8 mouse cellular contexts compared by ENCODE assay signal in the genomic region with DNA sequence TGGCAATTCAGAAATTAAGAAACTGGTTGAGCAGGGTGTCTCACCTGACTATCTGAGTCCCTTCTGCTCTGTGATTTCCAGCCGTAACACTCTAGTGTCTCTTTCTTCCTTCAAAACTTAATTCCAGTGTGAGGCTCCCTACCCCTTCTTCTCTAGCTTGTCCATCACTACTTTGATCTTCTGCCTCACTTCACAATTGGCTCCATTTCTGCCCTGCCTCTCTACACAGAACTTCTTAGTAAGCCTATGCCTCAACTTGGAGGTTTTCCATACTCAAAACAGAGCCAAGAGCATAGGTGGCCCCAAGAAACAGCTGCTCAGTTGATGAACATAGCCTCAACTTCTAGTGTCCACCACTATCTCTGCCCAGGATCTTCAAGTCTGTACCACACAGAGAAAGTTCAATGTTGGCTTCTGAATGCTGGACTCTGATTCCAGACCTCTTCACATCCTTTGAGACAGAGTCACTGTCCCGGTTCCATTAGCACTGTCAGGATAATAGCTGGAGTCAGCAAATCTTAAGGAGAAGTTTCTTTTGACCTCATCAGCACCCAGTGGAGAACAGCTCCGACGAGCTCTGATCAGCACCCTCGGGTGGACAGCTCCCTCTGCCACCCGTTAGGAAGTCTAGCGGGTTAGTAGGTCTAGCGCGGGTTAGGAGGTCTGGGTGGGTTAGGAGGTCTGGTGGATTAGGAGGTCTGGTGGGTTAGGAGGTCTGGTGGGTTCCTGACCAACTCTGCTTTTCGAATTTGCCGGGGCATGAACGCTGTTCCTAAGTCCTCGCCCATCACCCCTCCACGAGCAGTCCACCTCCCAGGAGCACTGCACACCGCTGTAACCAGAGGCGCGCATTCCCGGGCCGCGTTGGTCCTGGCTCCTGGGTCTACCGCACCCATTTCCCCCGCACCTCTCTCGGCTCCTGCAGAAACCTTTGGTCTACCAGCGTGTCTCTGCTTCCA. TPM values are rescaled to one million over a fixed set of nuclear protein-coding genes. Genes with fewer than 3 reads are reported as not detected.
DNase-seq lines count a peak whose midpoint lies in the region; ATAC-seq and TF ChIP-seq lines count a peak whose summit lies in the region.

No protein-coding gene starts in this region.

- no peak overlapping the region for H3K9ac ChIP-seq in heart, embryonic 11.5 days (ENCODE audit: low read depth, low read length)
- no peak overlapping the region for H3K9ac ChIP-seq in lung, postnatal 0 days (replicated peaks; ENCODE audit: low read depth)

- intact Hi-C loops in gastrocnemius, adult 2 months (cut with DNase I) = no loop called here

- no peak for TF ChIP-seq CTCF in gastrocnemius, adult 2 months (IDR thresholded peaks at IDR 0.05)
- TF ChIP-seq CTCF in lung, postnatal 0 days (IDR thresholded peaks at IDR 0.05) = no peak

- peak overlapping the region; percentile 65 for H3K4me3 ChIP-seq in gastrocnemius, adult 2 months
- peak overlapping the region; percentile 56 for H3K4me3 ChIP-seq in heart, embryonic 11.5 days (ENCODE audit: low read depth, low read length)
- peak overlapping the region; percentile 25; the same call in 1 of the 2 replicates for H3K4me3 ChIP-seq in lung, postnatal 0 days (ENCODE audit: low read depth, low read length)

- H3K4me1 ChIP-seq in heart, embryonic 11.5 days (ENCODE audit: control insufficient read depth, insufficient read depth, low read length) = peaks cover 8% of the 10 kb centered on the region
- peaks cover 5% of the 10 kb centered on the region; the same call in 1 of the 2 replicates for H3K4me1 ChIP-seq in lung, postnatal 0 days (ENCODE audit: insufficient read depth, low read depth, low read length)

- H3K36me3 ChIP-seq in heart, embryonic 11.5 days (ENCODE audit: control insufficient read depth, insufficient read depth, low read length) = no peaks in the 10 kb centered on the region
- H3K36me3 ChIP-seq in lung, postnatal 0 days (ENCODE audit: insufficient read depth, low read length) = no peaks in the 10 kb centered on the region

- ATAC-seq in heart, embryonic 11.5 days (replicated peaks; ENCODE audit: insufficient number of reproducible peaks, low FRiP score, low TSS enrichment) = 0 out of 2 replicates have a peak, but pooled peaks have one; percentile 9
- peak; percentile 65 for ATAC-seq in lung, postnatal 0 days

- H3K27ac ChIP-seq in gastrocnemius, adult 2 months = no peak overlapping the region
- H3K27ac ChIP-seq in heart, embryonic 11.5 days (ENCODE audit: low read depth, low read length) = no peak overlapping the region
- H3K27ac ChIP-seq in lung, postnatal 0 days (ENCODE audit: low read length) = no peak overlapping the region

- TF ChIP-seq EP300 in lung, postnatal 0 days (IDR thresholded peaks at IDR 0.05) = no peak

- peak; percentile 60 for DNase-seq in gastrocnemius, adult 2 months
- DNase-seq in gastrocnemius, postnatal 25 days = no peak
- peak; percentile 17 to 28 for DNase-seq in cerebellum, postnatal 10 days
- DNase-seq in kidney, adult 9 months = peak; percentile 60
- peak; percentile 65 for DNase-seq in lung, postnatal 0 days (ENCODE audit: low spot score)
- DNase-seq in ovary, postnatal 14 days (ENCODE audit: low spot score) = peak; percentile 67
- no peak for DNase-seq in layer of hippocampus, postnatal 14 days (ENCODE audit: low spot score in 2 of 2)

- no peaks in the 10 kb centered on the region for H3K9me3 ChIP-seq in heart, embryonic 11.5 days (replicated peaks; ENCODE audit: control insufficient read depth, low read length)
- H3K9me3 ChIP-seq in lung, postnatal 0 days (ENCODE audit: low read length) = no peaks in the 10 kb centered on the region

- peaks cover 52% of the 10 kb centered on the region for H3K27me3 ChIP-seq in heart, embryonic 11.5 days (ENCODE audit: control insufficient read depth, insufficient read depth, low read length)
- H3K27me3 ChIP-seq in lung, postnatal 0 days (replicated peaks; ENCODE audit: insufficient read depth, low read length) = peaks cover 12% of the 10 kb centered on the region

- WGBS in heart, embryonic 11.5 days (ENCODE audit: insufficient replicate concordance) = 5% methylated on average over 21 of the region's 24 CpGs
- 4% methylated on average over 24 of the region's 24 CpGs for WGBS in lung, postnatal 0 days

- peak overlapping the region; percentile 97 for H3K4me2 ChIP-seq in heart, embryonic 11.5 days
- H3K4me2 ChIP-seq in lung, postnatal 0 days (replicated peaks; ENCODE audit: low read depth, low read length) = peak overlapping the region; percentile 46; the same call in 1 of the 2 replicates

RNA-seq across cellular contexts. Expression of gene Mapk8ip2, which starts 0.5 kb away (rescaled TPM):
- under 1 TPM; 0.08 to 0.25 TPM for total RNA-seq in gastrocnemius, adult 2 months (2021)
- total RNA-seq in gastrocnemius, postnatal 25 days (2021) = under 1 TPM; 0.29 to 0.31 TPM
- polyA plus RNA-seq in heart, embryonic 11.5 days (2014; fragmentation: Nextera tagmentation; extraction: Ambion mirVana) = 0.19 and 0.68 TPM in 2 replicates
- polyA plus RNA-seq in lung, postnatal 0 days (2015; fragmentation: Nextera tagmentation; extraction: Ambion mirVana) = 0.06 and 0.14 TPM in 2 replicates
- 100 to 1,000 TPM; 195 to 198 TPM for total RNA-seq in layer of hippocampus, postnatal 14 days (2021)

RNA-seq across cellular contexts. Expression of gene Chkb, which starts 23.5 kb away (rescaled TPM):
- total RNA-seq in gastrocnemius, adult 2 months (2021) = 10 to 100 TPM; 21.4 to 23.3 TPM
- total RNA-seq in gastrocnemius, postnatal 25 days (2021) = 10 to 100 TPM; 21.4 to 24.2 TPM
- 67.6 and 68.1 TPM in 2 replicates for polyA plus RNA-seq in heart, embryonic 11.5 days (2014; fragmentation: Nextera tagmentation; extraction: Ambion mirVana)
- 64.9 and 71.2 TPM in 2 replicates for polyA plus RNA-seq in lung, postnatal 0 days (2015; fragmentation: Nextera tagmentation; extraction: Ambion mirVana)
- 10 to 100 TPM; 44.3 to 50.0 TPM for total RNA-seq in layer of hippocampus, postnatal 14 days (2021)

RNA-seq across cellular contexts. Expression of gene Gm44502, which starts 23.7 kb away (rescaled TPM):
- 1 to 10 TPM in 1 of 2 experiments, under 1 TPM in 1; 0.87 to 2.0 TPM for total RNA-seq in gastrocnemius, adult 2 months (2021)
- not detected for total RNA-seq in gastrocnemius, postnatal 25 days (2021)
- polyA plus RNA-seq in heart, embryonic 11.5 days (2014; fragmentation: Nextera tagmentation; extraction: Ambion mirVana) = 0.86 TPM in 1 of 2 replicates, not detected in the other
- polyA plus RNA-seq in lung, postnatal 0 days (2015; fragmentation: Nextera tagmentation; extraction: Ambion mirVana) = not detected in 2 replicates
- not detected for total RNA-seq in layer of hippocampus, postnatal 14 days (2021)

RNA-seq across cellular contexts. Expression of gene C730034F03Rik, which starts 23.8 kb away (rescaled TPM):
- total RNA-seq in gastrocnemius, adult 2 months (2021) = under 1 TPM; 0.56 to 0.64 TPM
- total RNA-seq in gastrocnemius, postnatal 25 days (2021) = under 1 TPM; 0.27 to 0.49 TPM
- polyA plus RNA-seq in heart, embryonic 11.5 days (2014; fragmentation: Nextera tagmentation; extraction: Ambion mirVana) = 1.7 and 2.4 TPM in 2 replicates
- 2.2 and 3.0 TPM in 2 replicates for polyA plus RNA-seq in lung, postnatal 0 days (2015; fragmentation: Nextera tagmentation; extraction: Ambion mirVana)
- 1 to 10 TPM; 2.7 to 2.9 TPM for total RNA-seq in layer of hippocampus, postnatal 14 days (2021)

RNA-seq across cellular contexts. Expression of gene Arsa, which starts 24.0 kb away (rescaled TPM):
- total RNA-seq in gastrocnemius, adult 2 months (2021) = 1 to 10 TPM; 3.0 to 4.6 TPM
- 1 to 10 TPM; 4.2 to 4.9 TPM for total RNA-seq in gastrocnemius, postnatal 25 days (2021)
- 9.4 TPM in 2 replicates for polyA plus RNA-seq in heart, embryonic 11.5 days (2014; fragmentation: Nextera tagmentation; extraction: Ambion mirVana)
- 22.4 and 23.3 TPM in 2 replicates for polyA plus RNA-seq in lung, postnatal 0 days (2015; fragmentation: Nextera tagmentation; extraction: Ambion mirVana)
- 10 to 100 TPM; 29.1 to 31.5 TPM for total RNA-seq in layer of hippocampus, postnatal 14 days (2021)

Comparison
In these comparisons a context has a peak if more than half of its experiments do, and no peak if none do; other contexts are left out.
1. DNase-seq: peak in gastrocnemius, adult 2 months (single experiment), cerebellum, postnatal 10 days (2 of 2), kidney, adult 9 months (single experiment), lung, postnatal 0 days (single experiment) and ovary, postnatal 14 days (single experiment); none in gastrocnemius, postnatal 25 days (single experiment) and layer of hippocampus, postnatal 14 days (0 of 2).
2. RNA of gene Mapk8ip2, which starts 0.5 kb away (total RNA-seq): 195 to 198 TPM in layer of hippocampus, postnatal 14 days; 0.29 to 0.31 TPM in gastrocnemius, postnatal 25 days and 0.08 to 0.25 TPM in gastrocnemius, adult 2 months; every median in the first group is over 100 times any median in the second.
3. Peak in every context shown above with its lines, with median percentiles within 50 percentile points of each other: H3K4me3 ChIP-seq.